Mouse (Mus musculus) liver, embryonic 14.5 days (tissue): ENCODE data around the gene Wipf1. TPM values are rescaled to one million over a fixed set of nuclear protein-coding genes. Genes with fewer than 3 reads are reported as not detected.

Experiments
- ATAC-seq: fragments of 200-750 bp; cut with Nextera tagmentation; 2 replicates; pipeline ENCODE4 v1.8.0; 2017; ENCODE audit warnings: moderate number of reproducible peaks, mild to moderate bottlenecking, moderate library complexity; ENCODE audit not compliant: insufficient read depth
- DNase-seq, 3 experiments: peaks; one replicate each; pipeline ENCODE4 v3.0.0-alpha.2; 2012 to 2013; ENCODE audit warnings: low read depth in 3 of 3, low spot score in 3 of 3
- H3K27ac ChIP-seq: fragments of 300-500 bp; sonication (generic); 2 replicates; pipeline ENCODE4 v1.5.1; 2014; ENCODE audit warnings: moderate library complexity, mild to moderate bottlenecking, control low read depth, inconsistent platforms
- H3K27me3 ChIP-seq: fragments of 300-500 bp; sonication (generic); 2 replicates; pipeline ENCODE4 v1.6.1; 2014; ENCODE audit warnings: mild to moderate bottlenecking, low read length, moderate library complexity; ENCODE audit not compliant: control insufficient read depth, insufficient read depth
- H3K36me3 ChIP-seq: fragments of 300-500 bp; sonication (generic); replicated peaks from 2 replicates; pipeline ENCODE4 v1.6.1; 2014; ENCODE audit warnings: low read depth; ENCODE audit not compliant: control insufficient read depth, insufficient read depth
- H3K4me1 ChIP-seq, 2 experiments: fragments of 200-500 bp in 1 of 2; fragments of 300-500 bp in 1 of 2; sonication (generic) in 1 of 2; replicated peaks; 2 replicates each; pipeline ENCODE4 v1.6.1; 2012 to 2014; ENCODE audit warnings: antibody characterized with exemption in 1 of 2, inconsistent platforms in 1 of 2, low read length in 1 of 2; ENCODE audit not compliant: control insufficient read depth in 2 of 2, insufficient read depth in 2 of 2
- H3K4me2 ChIP-seq: fragments of 300-500 bp; sonication (generic); 2 replicates; pipeline ENCODE4 v1.6.1; 2014; ENCODE audit warnings: low read depth, mild to moderate bottlenecking, control low read depth, moderate library complexity
- H3K4me3 ChIP-seq, 2 experiments: fragments of 200-500 bp in 1 of 2; fragments of 300-500 bp in 1 of 2; sonication (generic) in 1 of 2; 2 replicates each; pipeline ENCODE4 v1.5.1; 2012 to 2014; ENCODE audit warnings: low read depth in 2 of 2, low read length in 2 of 2, mild to moderate bottlenecking in 2 of 2, control low read depth in 1 of 2, inconsistent platforms in 1 of 2, moderate library complexity in 1 of 2; ENCODE audit not compliant: insufficient read depth in 1 of 2
- H3K9ac ChIP-seq: fragments of 300-500 bp; sonication (generic); replicated peaks from 2 replicates; pipeline ENCODE4 v1.6.1; 2014; ENCODE audit warnings: mild to moderate bottlenecking, control low read depth, moderate library complexity
- H3K9me3 ChIP-seq: fragments of 300-500 bp; sonication (generic); 2 replicates; pipeline ENCODE4 v1.6.1; 2016; ENCODE audit warnings: low read length, mixed read lengths; ENCODE audit not compliant: control insufficient read depth
- CTCF ChIP-seq: IDR thresholded peaks from 2 replicates; pipeline ENCODE4 v1.5.1; 2016; ENCODE audit warnings: antibody characterized with exemption, low read depth, control low read depth
- EP300 ChIP-seq: IDR thresholded peaks from 2 replicates; pipeline ENCODE4 v1.6.1; 2016; ENCODE audit warnings: antibody characterized with exemption, low read depth
- WGBS: fragments of 180-500 bp; shearing (Covaris S2); extraction: QIAGEN DNeasy Blood & Tissue Kit; methylation state at CpG from one replicate; pipeline ENCODE4 v1.1.7; 2014; ENCODE audit not compliant: insufficient replicate concordance; 5-methylcytosine and 5-hydroxymethylcytosine counted together
- polyA plus RNA-seq, 2 experiments: library from polyadenylated mRNA; depleted of rRNA in 1 of 2; stranded (reverse) in 1 of 2; unstranded in 1 of 2; fragments of >200 nt; fragmentation: Nextera tagmentation in 1 of 2; extraction: Ambion mirVana in 1 of 2; gene quantifications; 2 replicates each; pipeline versions ENCODE4 v1.2.1 to v1.2.3; 2012 to 2014

Wipf1 gene
- polyA plus RNA-seq, 2 experiments = 3.4 to 4.1 TPM

- ATAC-seq (no peak), DNase-seq (no peak)
- Histone ChIP-seq H3K27me3 (no peaks in the 10 kb centered on the region), H3K9me3 (no peaks in the 10 kb centered on the region), H3K36me3 (no peaks in the 10 kb centered on the region; the same call in 1 of the 2 replicates), H3K27ac (no peak overlapping the region), H3K9ac (no peak overlapping the region), H3K4me1 (0 out of 4 replicates have a peak, but pooled peaks cover 0 to 3% of the 10 kb centered on the region in 2 experiments), H3K4me2 (no peak overlapping the region), H3K4me3 (no peak overlapping the region)
- TF ChIP-seq CTCF (no peak), EP300 (no peak)
- WGBS = 80% methylated on average over 2 of the region's 2 CpGs
These were observed 93.7 kb downstream of the Wipf1 start for GRCm38 (mm10) chr2:73435847-73436246.

GRCm38 (mm10) chr2:73431959-73432396, 97.6 kb downstream of the Wipf1 start:
- no peaks in the 10 kb centered on the region for H3K4me1 ChIP-seq
- no peaks in the 10 kb centered on the region for H3K27me3 ChIP-seq
- no peak overlapping the region for H3K4me3 ChIP-seq
- no peak overlapping the region for H3K27ac ChIP-seq
- H3K9ac ChIP-seq = no peak overlapping the region
- no peaks in the 10 kb centered on the region; the same call in 1 of the 2 replicates for H3K36me3 ChIP-seq
- TF ChIP-seq EP300 (no peak), CTCF (no peak)
- no peaks in the 10 kb centered on the region for H3K9me3 ChIP-seq
- no peak for DNase-seq
- WGBS = 62% methylated on average over 14 of the region's 14 CpGs
- no peak overlapping the region for H3K4me2 ChIP-seq
- no peak for ATAC-seq

GRCm38 (mm10) chr2:73428803-73429468, 100.6 kb downstream of the Wipf1 start:
- Histone ChIP-seq H3K9ac (no peak overlapping the region), H3K4me2 (no peak overlapping the region), H3K27me3 (no peaks in the 10 kb centered on the region), H3K4me1 (no peaks in the 10 kb centered on the region), H3K36me3 (no peaks in the 10 kb centered on the region), H3K9me3 (no peaks in the 10 kb centered on the region), H3K27ac (no peak overlapping the region), H3K4me3 (no peak overlapping the region)
- DNase-seq (no peak), ATAC-seq (no peak)
- 60% methylated on average over 21 of the region's 21 CpGs for WGBS
- no peak for TF ChIP-seq CTCF
- TF ChIP-seq EP300 = no peak

GRCm38 (mm10) chr2:73427293-73427692, 102.2 kb downstream of the Wipf1 start:
- Histone ChIP-seq H3K27me3 (no peaks in the 10 kb centered on the region), H3K4me2 (no peak overlapping the region), H3K9me3 (no peaks in the 10 kb centered on the region), H3K9ac (no peak overlapping the region), H3K4me1 (no peaks in the 10 kb centered on the region), H3K27ac (no peak overlapping the region), H3K36me3 (no peaks in the 10 kb centered on the region), H3K4me3 (no peak overlapping the region)
- DNase-seq (peak in 2 of 3 experiments; percentile 10 to 17), ATAC-seq (no peak)
- 28% methylated on average over 1 of the region's 1 CpGs for WGBS
- TF ChIP-seq EP300 = no peak
- peak; percentile 86 for TF ChIP-seq CTCF

- no peaks in the 10 kb centered on the region for H3K9me3 ChIP-seq
- WGBS = 72% methylated on average over 14 of the region's 14 CpGs
- no peaks in the 10 kb centered on the region for H3K36me3 ChIP-seq
- TF ChIP-seq CTCF = no peak
- no peaks in the 10 kb centered on the region for H3K27me3 ChIP-seq
- ATAC-seq (no peak), DNase-seq (no peak)
- H3K9ac ChIP-seq = no peak overlapping the region
- H3K27ac ChIP-seq = no peak overlapping the region
- no peak overlapping the region for H3K4me2 ChIP-seq
- H3K4me3 ChIP-seq = no peak overlapping the region
- no peaks in the 10 kb centered on the region for H3K4me1 ChIP-seq
These were observed 103.7 kb downstream of the Wipf1 start for GRCm38 (mm10) chr2:73425822-73426221.
